Mouse (Mus musculus): ENCODE results near the gene Pqlc2. TPM values are rescaled to one million over a fixed set of nuclear protein-coding genes. Genes with fewer than 3 reads are reported as not detected.

The Pqlc2 gene
- polyA plus RNA-seq, 1 experiment from 2014 or later, result 8.3 TPM

GRCm38 (mm10) chr4:139274573-139274972 lies 35.9 kb downstream of the Pqlc2 start:
- Histone ChIP-seq H3K9me3 (ENCODE audit: control insufficient read depth, low read length) (no peaks in the 10 kb centered on the region), H3K9ac (ENCODE audit: low read length) (no peak overlapping the region), H3K27me3 (ENCODE audit: control insufficient read depth, insufficient read depth, low read length) (no peaks in the 10 kb centered on the region), H3K4me3 (ENCODE audit: control insufficient read depth in 1 of 2, insufficient read depth in 1 of 2, low read depth in 1 of 2, low read length in 2 of 2) (no peak overlapping the region), H3K4me2 (ENCODE audit: low read length) (no peak overlapping the region), H3K27ac (replicated peaks in 1 of 2; ENCODE audit: control insufficient read depth in 1 of 2, insufficient read depth in 1 of 2, low read depth in 2 of 2, low read length in 2 of 2) (no peak overlapping the region), H3K4me1 (ENCODE audit: control insufficient read depth in 2 of 2, insufficient read depth in 2 of 2, low read length in 2 of 2) (peaks cover 2 to 12% of the 10 kb centered on the region in 2 experiments; a peak in 2 of 4 replicates), H3K36me3 (ENCODE audit: control insufficient read depth, insufficient read depth, low read length) (peaks cover 27% of the 10 kb centered on the region)
- 90% methylated on average over 7 of the region's 7 CpGs for WGBS
- ATAC-seq (ENCODE audit: insufficient number of reproducible peaks, insufficient read depth, low FRiP score, low read depth), result no peak

- H3K27me3 ChIP-seq (ENCODE audit: control insufficient read depth, insufficient read depth, low read length), result no peaks in the 10 kb centered on the region
- H3K27ac ChIP-seq (replicated peaks in 1 of 2; ENCODE audit: control insufficient read depth in 1 of 2, insufficient read depth in 1 of 2, low read depth in 2 of 2, low read length in 2 of 2), result no peak overlapping the region
- H3K36me3 ChIP-seq (ENCODE audit: control insufficient read depth, insufficient read depth, low read length), result peaks cover 37% of the 10 kb centered on the region
- H3K4me2 ChIP-seq (ENCODE audit: low read length), result no peak overlapping the region
- ATAC-seq (ENCODE audit: insufficient number of reproducible peaks, insufficient read depth, low FRiP score, low read depth), result no peak
- no peak overlapping the region for H3K9ac ChIP-seq (ENCODE audit: low read length)
- no peaks in the 10 kb centered on the region for H3K9me3 ChIP-seq (ENCODE audit: control insufficient read depth, low read length)
- H3K4me3 ChIP-seq (ENCODE audit: control insufficient read depth in 1 of 2, insufficient read depth in 1 of 2, low read depth in 1 of 2, low read length in 2 of 2), result no peak overlapping the region
- H3K4me1 ChIP-seq (ENCODE audit: control insufficient read depth in 2 of 2, insufficient read depth in 2 of 2, low read length in 2 of 2), result peaks cover 2 to 12% of the 10 kb centered on the region in 2 experiments; a peak in 2 of 4 replicates
- WGBS, result 93% methylated on average over 10 of the region's 10 CpGs
These were observed 37.4 kb downstream of the Pqlc2 start for GRCm38 (mm10) chr4:139272951-139273680.

- Histone ChIP-seq H3K4me2 (ENCODE audit: low read length) (no peak overlapping the region), H3K27me3 (ENCODE audit: control insufficient read depth, insufficient read depth, low read length) (no peaks in the 10 kb centered on the region), H3K4me3 (ENCODE audit: control insufficient read depth in 1 of 2, insufficient read depth in 1 of 2, low read depth in 1 of 2, low read length in 2 of 2) (no peak overlapping the region), H3K9me3 (ENCODE audit: control insufficient read depth, low read length) (no peaks in the 10 kb centered on the region), H3K36me3 (ENCODE audit: control insufficient read depth, insufficient read depth, low read length) (peaks cover 42% of the 10 kb centered on the region), H3K9ac (ENCODE audit: low read length) (no peak overlapping the region), H3K27ac (replicated peaks in 1 of 2; ENCODE audit: control insufficient read depth in 1 of 2, insufficient read depth in 1 of 2, low read depth in 2 of 2, low read length in 2 of 2) (no peak overlapping the region), H3K4me1 (ENCODE audit: control insufficient read depth in 2 of 2, insufficient read depth in 2 of 2, low read length in 2 of 2) (peaks cover 0 to 7% of the 10 kb centered on the region in 2 experiments; a peak in 2 of 4 replicates)
- no peak for ATAC-seq (ENCODE audit: insufficient number of reproducible peaks, insufficient read depth, low FRiP score, low read depth)
- WGBS, result 78% methylated on average over 9 of the region's 9 CpGs
These were observed 38.9 kb downstream of the Pqlc2 start for GRCm38 (mm10) chr4:139271562-139271961.

- Histone ChIP-seq H3K9me3 (ENCODE audit: control insufficient read depth, low read length) (no peaks in the 10 kb centered on the region), H3K4me2 (ENCODE audit: low read length) (no peak overlapping the region), H3K27me3 (ENCODE audit: control insufficient read depth, insufficient read depth, low read length) (no peaks in the 10 kb centered on the region), H3K27ac (replicated peaks in 1 of 2; ENCODE audit: control insufficient read depth in 1 of 2, insufficient read depth in 1 of 2, low read depth in 2 of 2, low read length in 2 of 2) (no peak overlapping the region), H3K9ac (ENCODE audit: low read length) (no peak overlapping the region), H3K4me1 (ENCODE audit: control insufficient read depth in 2 of 2, insufficient read depth in 2 of 2, low read length in 2 of 2) (peaks cover 0 to 7% of the 10 kb centered on the region in 2 experiments; a peak in 2 of 4 replicates), H3K4me3 (ENCODE audit: control insufficient read depth in 1 of 2, insufficient read depth in 1 of 2, low read depth in 1 of 2, low read length in 2 of 2) (no peak overlapping the region), H3K36me3 (ENCODE audit: control insufficient read depth, insufficient read depth, low read length) (peaks cover 53% of the 10 kb centered on the region)
- WGBS, result 98% methylated on average over 3 of the region's 3 CpGs
- ATAC-seq (ENCODE audit: insufficient number of reproducible peaks, insufficient read depth, low FRiP score, low read depth), result no peak
These were observed 40.3 kb downstream of the Pqlc2 start for GRCm38 (mm10) chr4:139270168-139270567.

- no peak overlapping the region for H3K4me3 ChIP-seq (ENCODE audit: control insufficient read depth in 1 of 2, insufficient read depth in 1 of 2, low read depth in 1 of 2, low read length in 2 of 2)
- ATAC-seq (ENCODE audit: insufficient number of reproducible peaks, insufficient read depth, low FRiP score, low read depth), result no peak
- peaks cover 0 to 7% of the 10 kb centered on the region in 2 experiments; a peak in 2 of 4 replicates for H3K4me1 ChIP-seq (ENCODE audit: control insufficient read depth in 2 of 2, insufficient read depth in 2 of 2, low read length in 2 of 2)
- 100% methylated on average over 1 of the region's 1 CpGs for WGBS
- peaks cover 57% of the 10 kb centered on the region for H3K36me3 ChIP-seq (ENCODE audit: control insufficient read depth, insufficient read depth, low read length)
- H3K9ac ChIP-seq (ENCODE audit: low read length), result no peak overlapping the region
- H3K4me2 ChIP-seq (ENCODE audit: low read length), result no peak overlapping the region
- H3K27me3 ChIP-seq (ENCODE audit: control insufficient read depth, insufficient read depth, low read length), result no peaks in the 10 kb centered on the region
- H3K27ac ChIP-seq (replicated peaks in 1 of 2; ENCODE audit: control insufficient read depth in 1 of 2, insufficient read depth in 1 of 2, low read depth in 2 of 2, low read length in 2 of 2), result no peak overlapping the region
- H3K9me3 ChIP-seq (ENCODE audit: control insufficient read depth, low read length), result no peaks in the 10 kb centered on the region
These were observed 42.3 kb downstream of the Pqlc2 start for GRCm38 (mm10) chr4:139268242-139268641.

- no peak overlapping the region for H3K4me2 ChIP-seq (ENCODE audit: low read length)
- H3K27ac ChIP-seq (replicated peaks in 1 of 2; ENCODE audit: control insufficient read depth in 1 of 2, insufficient read depth in 1 of 2, low read depth in 2 of 2, low read length in 2 of 2), result no peak overlapping the region
- H3K9ac ChIP-seq (ENCODE audit: low read length), result no peak overlapping the region
- no peaks in the 10 kb centered on the region for H3K9me3 ChIP-seq (ENCODE audit: control insufficient read depth, low read length)
- ATAC-seq (ENCODE audit: insufficient number of reproducible peaks, insufficient read depth, low FRiP score, low read depth), result no peak
- no peaks in the 10 kb centered on the region for H3K27me3 ChIP-seq (ENCODE audit: control insufficient read depth, insufficient read depth, low read length)
- H3K36me3 ChIP-seq (ENCODE audit: control insufficient read depth, insufficient read depth, low read length), result peaks cover 63% of the 10 kb centered on the region
- WGBS, result 70% methylated on average over 3 of the region's 3 CpGs
- H3K4me1 ChIP-seq (ENCODE audit: control insufficient read depth in 2 of 2, insufficient read depth in 2 of 2, low read length in 2 of 2), result peaks cover 0 to 7% of the 10 kb centered on the region in 2 experiments; a peak in 2 of 4 replicates
- H3K4me3 ChIP-seq (ENCODE audit: control insufficient read depth in 1 of 2, insufficient read depth in 1 of 2, low read depth in 1 of 2, low read length in 2 of 2), result no peak overlapping the region
These were observed 43.2 kb downstream of the Pqlc2 start for GRCm38 (mm10) chr4:139267335-139267734.

- no peaks in the 10 kb centered on the region for H3K9me3 ChIP-seq (ENCODE audit: control insufficient read depth, low read length)
- no peak overlapping the region for H3K9ac ChIP-seq (ENCODE audit: low read length)
- H3K4me2 ChIP-seq (ENCODE audit: low read length), result no peak overlapping the region
- H3K36me3 ChIP-seq (ENCODE audit: control insufficient read depth, insufficient read depth, low read length), result peaks cover 71% of the 10 kb centered on the region
- H3K27me3 ChIP-seq (ENCODE audit: control insufficient read depth, insufficient read depth, low read length), result no peaks in the 10 kb centered on the region
- 83% methylated on average over 7 of the region's 7 CpGs for WGBS
- peaks cover 0 to 7% of the 10 kb centered on the region in 2 experiments; a peak in 2 of 4 replicates for H3K4me1 ChIP-seq (ENCODE audit: control insufficient read depth in 2 of 2, insufficient read depth in 2 of 2, low read length in 2 of 2)
- no peak for ATAC-seq (ENCODE audit: insufficient number of reproducible peaks, insufficient read depth, low FRiP score, low read depth)
- no peak overlapping the region for H3K27ac ChIP-seq (replicated peaks in 1 of 2; ENCODE audit: control insufficient read depth in 1 of 2, insufficient read depth in 1 of 2, low read depth in 2 of 2, low read length in 2 of 2)
- no peak overlapping the region for H3K4me3 ChIP-seq (ENCODE audit: control insufficient read depth in 1 of 2, insufficient read depth in 1 of 2, low read depth in 1 of 2, low read length in 2 of 2)
These were observed 44.0 kb downstream of the Pqlc2 start for GRCm38 (mm10) chr4:139266500-139266865.

Measured in heart, embryonic 14.5 days (tissue).